Mouse (Mus musculus) layer of hippocampus, adult 9-10 months (tissue): Measurements from ENCODE around the gene Uchl5.

Source experiments
- DNase-seq: peaks from one replicate; pipeline ENCODE4 v3.0.0; 2022; ENCODE audit warnings: low spot score

Gene Uchl5

DNA sequence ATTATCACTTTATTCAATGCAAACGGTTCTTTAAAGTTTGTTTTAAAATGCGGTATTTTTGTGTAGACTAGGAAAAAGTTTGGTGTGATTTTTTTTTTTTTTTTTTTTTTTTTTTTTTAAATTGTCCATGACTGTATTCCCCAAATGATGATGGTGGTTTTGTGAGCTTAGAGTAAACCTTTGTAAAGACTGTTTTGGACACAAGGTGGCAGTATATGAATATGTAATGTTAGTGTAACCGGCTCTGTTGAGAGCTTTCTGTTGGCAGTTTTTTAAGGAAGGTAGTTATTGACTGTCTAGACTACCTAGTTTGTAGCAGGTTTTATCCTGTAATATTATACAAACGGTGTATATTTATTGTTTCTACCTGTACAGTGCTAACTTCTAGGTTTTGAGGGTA is 26.5 kb downstream of the Uchl5 start:
- DNase-seq = peak; percentile 76

DNA sequence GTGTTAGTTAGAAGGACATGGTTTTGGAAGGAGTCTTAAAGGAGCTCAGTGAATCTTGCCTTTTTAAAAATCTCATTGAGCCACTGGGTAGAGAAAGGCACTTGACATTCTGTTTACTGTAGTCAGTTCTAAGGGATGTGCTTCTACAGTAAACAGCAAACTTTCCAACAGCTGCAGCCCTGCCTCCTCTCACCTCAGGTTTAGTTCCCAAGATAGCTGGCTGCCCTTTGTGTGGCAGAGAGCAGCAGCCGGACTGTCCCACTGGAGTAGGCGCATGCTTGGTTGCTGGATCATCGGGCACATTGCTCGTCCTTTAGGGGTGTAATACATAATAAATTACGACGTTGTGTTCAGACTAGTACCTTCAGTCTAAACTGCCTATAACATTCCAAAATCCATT is 32.0 kb downstream of the Uchl5 start:
- DNase-seq = no peak

DNA sequence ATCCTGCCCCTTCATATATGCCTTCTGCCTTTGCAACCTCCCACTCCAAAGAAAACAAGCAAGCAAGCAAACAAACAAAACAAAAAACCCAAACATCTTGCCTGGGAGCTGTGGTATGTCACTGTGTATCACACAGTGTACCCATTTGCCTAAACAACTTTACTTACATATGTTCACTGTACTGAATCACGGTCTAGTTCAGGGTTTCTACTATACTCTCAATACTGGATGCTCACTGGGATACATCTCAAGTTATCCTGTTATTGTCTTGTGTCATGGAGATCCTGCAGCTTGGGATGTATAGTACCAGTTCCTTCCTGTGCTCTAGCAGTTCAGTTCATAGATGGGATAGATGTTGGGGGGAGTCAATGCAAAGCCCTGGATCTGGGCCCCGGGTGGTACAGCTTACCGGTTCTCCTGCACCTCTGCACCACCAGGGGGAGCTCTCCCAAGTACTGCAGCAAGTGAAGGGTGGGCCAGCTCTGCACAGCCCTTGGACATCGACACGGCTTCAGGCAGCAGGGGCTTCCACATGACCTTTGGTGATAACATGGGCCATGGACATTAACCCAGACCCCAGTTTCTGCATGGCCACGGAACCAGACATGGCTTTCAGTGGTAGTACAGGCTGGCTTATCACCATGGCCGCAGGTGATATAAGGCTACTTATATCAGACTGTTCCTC is 36.7 kb downstream of the Uchl5 start:
- DNase-seq = peak; percentile 54

DNA sequence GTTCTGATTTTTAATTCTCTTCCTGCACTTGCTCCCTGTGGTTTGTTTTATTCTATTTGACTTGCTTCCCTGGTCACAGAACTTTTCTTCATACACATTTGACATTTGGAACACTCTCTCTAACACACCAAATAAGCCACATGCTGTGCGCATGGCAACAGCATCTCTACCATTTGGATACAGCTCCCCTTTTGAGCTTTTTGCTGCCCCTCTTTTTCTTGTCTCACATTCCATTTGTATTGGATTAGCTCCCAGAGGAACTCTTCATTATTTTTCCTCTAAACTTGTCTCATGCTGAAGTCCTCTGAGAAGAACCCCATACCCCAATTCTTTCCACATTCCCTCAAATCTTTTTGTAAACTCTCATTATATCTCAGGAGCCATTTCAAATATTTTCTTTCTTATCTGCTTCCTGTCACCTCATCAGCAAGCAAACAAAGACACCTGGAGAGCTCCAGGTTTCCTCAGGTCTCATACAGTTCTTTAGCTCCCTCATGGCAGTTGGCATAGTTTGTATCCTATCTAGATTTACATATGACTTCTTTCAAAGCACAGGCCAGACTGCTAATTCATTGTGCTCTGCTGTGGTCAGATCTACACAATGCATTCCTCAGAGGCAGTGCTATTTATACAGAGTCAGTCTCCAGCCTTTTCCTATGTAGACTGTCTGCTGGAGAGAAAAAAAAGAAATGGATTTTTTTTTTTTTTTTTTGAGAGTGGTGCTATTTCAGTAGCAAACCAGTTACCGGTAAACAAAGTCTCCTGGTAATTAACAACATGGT is 43.2 kb downstream of the Uchl5 start:
- no peak for DNase-seq

DNA sequence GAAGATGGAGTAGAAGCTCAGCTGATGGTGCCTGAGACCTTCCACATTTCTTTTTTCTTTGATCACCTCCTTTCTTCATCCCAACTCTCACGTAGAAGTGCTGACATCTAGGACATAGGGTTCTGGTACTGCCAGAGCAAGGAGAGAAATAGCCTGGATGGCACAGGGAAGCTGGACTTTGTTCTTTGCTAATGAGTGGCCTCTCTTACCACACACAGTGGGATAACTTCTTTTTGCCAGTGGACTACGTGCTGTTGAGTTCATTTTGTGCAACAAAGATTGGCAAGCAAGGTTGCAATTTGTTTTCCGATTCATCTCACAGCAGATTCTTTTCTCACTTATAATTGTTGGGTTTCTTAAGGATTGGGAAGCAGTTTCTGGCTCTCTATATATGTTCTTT is 45.6 kb downstream of the Uchl5 start:
- DNase-seq = no peak

DNA sequence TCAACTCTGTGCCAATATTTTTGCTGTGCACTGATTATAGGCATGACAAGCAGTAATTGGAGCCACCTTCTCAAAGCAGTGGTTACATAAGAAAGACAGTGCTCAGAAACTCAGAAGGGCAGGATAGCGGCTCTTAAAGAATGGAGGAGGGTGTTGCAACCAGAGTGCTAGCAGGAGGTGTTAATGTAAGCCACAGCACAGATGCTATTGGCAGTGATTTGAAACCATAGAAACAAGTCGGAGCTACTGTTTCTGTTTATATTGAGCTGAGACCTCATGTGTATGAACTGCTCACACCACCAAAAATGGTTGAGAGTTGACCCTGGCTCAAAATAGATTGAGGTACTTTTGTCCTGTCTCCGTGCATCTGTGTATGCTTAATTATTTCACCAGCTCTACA is 53.6 kb downstream of the Uchl5 start:
- DNase-seq = no peak

DNA sequence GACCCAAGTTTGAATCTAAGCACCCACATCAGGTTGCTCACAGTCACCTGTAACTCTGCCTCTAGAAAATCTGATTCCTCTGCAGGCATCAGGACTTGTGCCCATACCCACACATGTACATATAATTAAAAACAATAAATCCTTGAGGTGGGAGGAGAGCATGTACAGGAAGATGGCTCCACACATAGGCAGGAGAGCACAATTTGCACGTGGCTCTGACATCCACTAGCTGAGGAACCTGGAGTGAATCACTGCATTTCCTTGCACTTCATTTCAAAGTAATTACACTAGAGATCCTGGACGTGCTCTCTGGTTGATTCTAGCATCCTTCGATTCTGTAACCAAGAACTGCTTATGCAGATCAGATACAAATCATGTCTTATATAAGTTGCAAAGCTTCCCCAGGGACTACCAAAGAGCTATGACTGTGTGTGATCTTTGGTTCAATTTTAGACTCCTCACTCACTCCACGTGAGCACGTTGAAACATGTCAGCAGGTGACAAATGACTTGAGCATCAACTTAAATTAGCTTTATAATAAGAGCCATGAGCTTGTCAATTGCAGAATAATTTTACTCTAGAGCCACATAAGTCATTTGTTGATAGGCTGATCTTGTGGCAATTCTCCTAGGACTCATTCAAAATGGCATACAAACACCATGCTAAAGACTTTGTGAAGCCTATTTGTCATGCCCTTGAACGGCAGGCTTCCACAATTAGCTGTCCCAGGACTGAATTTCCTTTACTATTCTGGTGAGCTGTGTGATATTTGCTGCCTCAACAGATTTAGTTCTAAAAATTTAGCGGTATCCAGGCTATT is 59.5 kb downstream of the Uchl5 start:
- no peak for DNase-seq

DNA sequence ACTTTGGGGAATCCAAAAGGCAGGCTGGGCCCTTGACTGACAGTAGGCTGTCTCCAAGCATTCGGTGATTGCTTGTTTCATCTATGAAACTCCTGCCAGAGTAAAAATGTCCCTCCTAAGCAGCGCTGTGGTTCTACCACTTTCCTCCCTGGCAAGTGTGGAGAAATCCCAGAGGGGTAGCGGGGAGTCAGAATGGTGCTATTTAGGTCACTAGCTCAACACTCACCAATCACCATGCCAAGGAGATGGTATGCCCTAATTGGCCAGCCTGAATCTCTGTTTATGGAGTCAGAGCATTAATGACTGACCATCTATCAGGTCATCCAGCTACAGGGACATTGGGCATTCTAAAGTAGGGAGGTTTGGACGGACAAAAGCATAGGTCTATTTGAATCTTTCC is 60.6 kb downstream of the Uchl5 start:
- no peak for DNase-seq

DNA sequence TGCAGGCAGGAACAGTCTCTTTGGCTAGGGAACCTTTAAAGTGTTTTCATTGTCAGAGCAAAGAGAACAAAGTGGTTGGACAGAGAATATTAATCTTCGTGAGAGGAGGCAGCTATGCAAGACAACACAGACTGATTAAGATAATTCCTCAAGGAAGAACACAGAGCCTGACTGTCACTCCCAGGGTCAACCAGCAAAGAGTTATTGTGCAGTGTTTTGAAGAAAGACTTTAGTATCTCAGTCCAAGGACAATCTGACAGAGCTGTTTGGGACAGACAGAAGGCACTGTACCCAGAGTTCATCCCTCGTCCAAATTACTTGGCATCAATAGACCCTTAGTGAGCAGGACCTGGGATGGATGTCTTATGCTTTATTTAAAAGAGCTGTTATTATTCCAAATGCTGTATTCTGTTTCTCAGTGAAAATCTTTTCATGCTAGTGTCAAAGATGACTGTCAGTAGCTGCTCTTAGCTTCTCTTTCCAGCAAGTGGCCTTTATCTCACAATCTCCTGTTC is 61.9 kb downstream of the Uchl5 start:
- DNase-seq = no peak

DNA sequence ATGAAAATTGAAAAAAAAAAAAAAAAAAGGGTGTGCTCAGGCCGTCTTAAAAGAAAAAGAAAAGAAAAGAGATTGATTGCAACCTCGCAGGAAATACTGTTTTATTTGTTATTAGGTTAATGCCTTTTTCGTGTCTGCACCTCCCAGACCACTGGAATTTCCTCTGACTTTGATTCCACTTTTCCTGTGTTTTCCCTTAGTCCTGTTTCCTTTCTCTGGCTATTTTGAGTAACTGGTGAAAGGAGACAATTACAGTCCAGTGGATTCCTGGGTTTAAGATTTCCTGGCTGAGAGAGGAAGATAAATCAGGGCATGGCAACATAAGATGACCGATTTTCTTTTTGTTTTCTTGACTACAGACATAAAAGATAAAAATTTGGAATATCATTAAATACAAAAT is 75.3 kb downstream of the Uchl5 start:
- no peak for DNase-seq

DNA sequence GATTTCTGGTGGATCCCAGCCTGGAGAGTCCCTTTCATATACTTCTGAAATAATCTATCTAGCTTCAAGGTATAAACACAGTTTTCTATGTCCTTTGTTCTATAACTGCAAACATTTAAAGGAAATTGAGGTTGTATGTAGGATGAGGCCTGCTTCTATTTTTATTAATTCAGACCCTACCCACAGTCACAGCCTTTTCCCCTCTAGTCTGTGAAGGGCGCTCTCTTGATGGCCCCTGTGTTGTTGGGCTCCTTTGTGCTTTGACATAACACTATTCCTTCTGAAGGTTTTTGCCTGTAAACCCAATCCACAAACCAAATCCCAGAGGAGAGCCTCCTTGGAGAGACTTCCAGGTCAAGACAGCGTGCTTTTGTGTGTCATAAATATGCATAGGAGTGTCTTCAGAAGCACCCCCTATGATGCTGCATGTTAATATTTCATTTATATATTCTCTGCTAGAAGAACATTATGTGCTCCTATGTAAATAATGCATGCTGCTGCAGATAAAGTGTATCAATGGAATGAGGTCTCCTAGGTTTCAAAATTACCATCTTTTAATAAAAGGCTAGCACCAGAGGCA is 75.8 kb downstream of the Uchl5 start:
- DNase-seq = no peak

DNA sequence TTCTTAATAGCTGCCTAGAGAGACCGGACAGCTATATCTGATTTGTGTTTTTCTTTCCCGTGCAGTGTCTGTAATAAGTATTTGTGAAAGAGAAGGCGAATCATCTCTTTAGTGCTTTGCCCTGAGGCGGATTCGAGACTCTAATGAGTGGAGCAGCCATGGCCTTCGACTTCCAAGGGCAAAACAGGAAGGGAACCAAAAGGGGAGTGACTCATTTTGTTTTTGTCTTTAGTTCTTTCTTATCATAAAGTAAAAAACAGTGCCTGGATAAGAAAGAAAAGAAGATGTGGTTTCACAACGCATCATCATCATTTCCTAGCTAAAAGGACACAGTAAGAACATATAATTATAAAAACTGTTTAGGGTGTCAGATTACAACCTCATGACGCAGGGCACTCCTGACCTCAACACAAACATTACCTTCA is 76.6 kb downstream of the Uchl5 start:
- no peak for DNase-seq

DNA sequence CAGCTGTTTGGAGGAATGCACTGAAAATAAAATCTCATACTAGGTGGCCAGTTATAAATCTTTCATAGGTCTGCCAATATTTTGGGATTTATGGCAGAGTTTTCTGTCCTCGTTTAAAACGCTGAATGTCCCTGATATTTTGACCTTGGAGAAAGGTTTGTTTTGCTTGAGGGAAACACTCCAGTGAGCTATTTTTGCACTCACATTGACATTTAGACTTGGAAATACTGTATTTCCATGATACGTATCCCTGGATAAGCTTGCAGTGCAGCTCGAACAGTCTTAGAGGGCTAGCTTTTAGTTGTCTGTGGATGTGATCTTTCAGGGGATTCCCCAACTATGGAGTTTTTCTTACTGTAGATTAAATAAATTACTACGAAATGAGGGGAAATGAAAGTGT is 78.6 kb downstream of the Uchl5 start:
- no peak for DNase-seq
